Mouse (Mus musculus) heart, postnatal 4 days (tissue): Measurements from ENCODE around the gene Tap1. TPM values are rescaled to one million over a fixed set of nuclear protein-coding genes. Genes with fewer than 3 reads are reported as not detected.

ENCODE experiments used
- DNase-seq: peaks from one replicate; pipeline ENCODE4 v3.0.0; 2021
- total RNA-seq, 2 experiments: library from RNA; stranded (reverse); gene quantifications; 2 replicates each; pipeline ENCODE4 v1.2.3; 2021

The Tap1 gene
- total RNA-seq, 2 experiments from 2014 or later: 4.8 to 5.4 TPM

- no peak for DNase-seq
These were observed 50.4 kb downstream of the Tap1 start for GRCm38 (mm10) chr17:34237741-34238140.

GRCm38 (mm10) chr17:34238706-34239105 is 51.4 kb downstream of the Tap1 start, which contains the start of gene H2-Ob:
H2-Ob (plus strand) TSS chr17:34238903.
- DNase-seq: no peak

GRCm38 (mm10) chr17:34239601-34240041 is 52.3 kb downstream of the Tap1 start:
- no peak for DNase-seq

- DNase-seq: no peak
These were observed 53.0 kb downstream of the Tap1 start for GRCm38 (mm10) chr17:34240366-34240765.

GRCm38 (mm10) chr17:34240916-34241315 is 53.6 kb downstream of the Tap1 start:
- DNase-seq: no peak

- DNase-seq: no peak
These were observed 57.3 kb downstream of the Tap1 start for GRCm38 (mm10) chr17:34244656-34245055.

Other genes with a start within 250 kb of the Tap1 start
- 10 to 100 TPM; 78.0 to 79.5 TPM for gene Pfdn6, start 247.2 kb upstream of the Tap1 start, total RNA-seq
- gene Wdr46, start 246.9 kb upstream of the Tap1 start, total RNA-seq: 10 to 100 TPM; 13.3 to 14.4 TPM
- 1 to 10 TPM; 2.3 to 2.9 TPM for gene B3galt4, start 236.1 kb upstream of the Tap1 start, total RNA-seq
- 10 to 100 TPM; 38.1 to 40.1 TPM for gene Vps52, start 231.7 kb upstream of the Tap1 start, total RNA-seq
- gene Rps18, start 231.6 kb upstream of the Tap1 start, total RNA-seq: 100 to 1,000 TPM; 648 to 719 TPM
- gene H2-K1, start 187.2 kb upstream of the Tap1 start, total RNA-seq: 10 to 100 TPM; 33.9 to 35.4 TPM
- gene Ring1, start 162.9 kb upstream of the Tap1 start, total RNA-seq: 10 to 100 TPM; 18.7 to 19.8 TPM
- 10 to 100 TPM; 63.6 to 69.6 TPM for gene H2-Ke6, start 159.5 kb upstream of the Tap1 start, total RNA-seq
- 10 to 100 TPM; 83.8 to 86.5 TPM for gene Slc39a7, start 155.9 kb upstream of the Tap1 start, total RNA-seq
- gene Rxrb, start 155.7 kb upstream of the Tap1 start, total RNA-seq: 10 to 100 TPM; 35.5 to 39.5 TPM
- 1 to 10 TPM; 1.4 to 2.2 TPM for gene Col11a2, start 148.1 kb upstream of the Tap1 start, total RNA-seq
- gene H2-Oa, start 95.2 kb upstream of the Tap1 start, total RNA-seq: not detected
- gene H2-DMa, start 68.0 kb upstream of the Tap1 start, total RNA-seq: 1 to 10 TPM; 5.6 to 6.0 TPM
- gene Brd2, start 64.9 kb upstream of the Tap1 start, total RNA-seq: 100 to 1,000 TPM; 125 to 128 TPM
- under 1 TPM; 0.55 to 0.72 TPM for gene H2-DMb2, start 44.2 kb upstream of the Tap1 start, total RNA-seq
- under 1 TPM; 0.26 to 0.68 TPM for gene H2-DMb1, start 34.5 kb upstream of the Tap1 start, total RNA-seq
- gene Psmb9, start 211 bp downstream of the Tap1 start, total RNA-seq: 1 to 10 TPM; 2.5 to 3.8 TPM
- 1 to 10 TPM; 3.7 to 7.0 TPM for gene Psmb8, start 10.2 kb downstream of the Tap1 start, total RNA-seq
- 10 to 100 TPM; 10.7 to 12.3 TPM for gene Tap2, start 16.0 kb downstream of the Tap1 start, total RNA-seq
- gene H2-Ob, start 51.4 kb downstream of the Tap1 start, total RNA-seq: under 1 TPM; 0.23 to 0.38 TPM
- 1 to 10 TPM; 2.4 to 3.1 TPM for gene H2-Ab1, start 70.1 kb downstream of the Tap1 start, total RNA-seq
- 1 to 10 TPM; 2.2 to 3.0 TPM for gene H2-Aa, start 100.3 kb downstream of the Tap1 start, total RNA-seq
- 1 to 10 TPM; 4.0 to 4.9 TPM for gene H2-Eb1, start 118.3 kb downstream of the Tap1 start, total RNA-seq
- gene H2-Eb2, start 138.1 kb downstream of the Tap1 start, total RNA-seq: not detected
- under 1 TPM; 0.09 to 0.31 TPM for gene Btnl2, start 167.3 kb downstream of the Tap1 start, total RNA-seq
- not detected for gene Btnl1, start 189.6 kb downstream of the Tap1 start, total RNA-seq
- gene BC051142, start 211.3 kb downstream of the Tap1 start, total RNA-seq: not detected